In the genomic region with DNA sequence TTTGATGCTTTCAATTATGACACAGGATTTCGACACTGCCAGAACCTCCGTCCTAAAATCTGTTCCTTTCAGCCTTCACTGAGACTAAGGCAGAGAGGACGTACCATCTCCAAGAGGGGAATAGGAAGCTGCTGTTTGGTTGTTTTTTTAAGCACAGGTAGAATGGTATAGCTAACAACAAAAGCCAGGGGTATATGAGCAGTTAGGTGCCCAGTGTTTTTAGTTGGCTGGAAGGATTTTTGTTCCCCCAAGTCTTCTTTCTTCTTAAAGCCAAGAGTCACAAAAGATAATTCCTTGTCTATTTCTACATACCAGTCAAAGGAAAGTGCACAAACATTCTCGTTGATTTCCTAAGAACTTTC, we compare ENCODE assay signal across 9 mouse cellular contexts.
DNase-seq lines count a peak whose midpoint lies in the region; ATAC-seq and TF ChIP-seq lines count a peak whose summit lies in the region.
"Had no signal": no experiment of that assay in that cellular context is flagged by ENCODE, and none has a peak within 500 bp of the region (broad histone marks: within the 10 kb centered on the region; RNA-seq: fewer than 3 reads in every experiment).

No protein-coding gene starts in this region.

- no peak for ATAC-seq in kidney, postnatal 0 days (replicated peaks; ENCODE audit: low FRiP score, low read depth)
- ATAC-seq in forebrain, embryonic 12.5 days (ENCODE audit: low FRiP score) = no peak
- ATAC-seq in limb, embryonic 13.5 days (ENCODE audit: low FRiP score, low read depth) = no peak
- ATAC-seq in neural tube, embryonic 15.5 days (ENCODE audit: low FRiP score) = no peak

- H3K27ac ChIP-seq in kidney, postnatal 0 days = peak overlapping the region; percentile 91; the same call in 1 of the 2 replicates
- H3K27ac ChIP-seq in forebrain, embryonic 12.5 days = peak overlapping the region; percentile 94
- peak overlapping the region; percentile 96; the same call in 1 of the 2 replicates for H3K27ac ChIP-seq in limb, embryonic 13.5 days
- H3K27ac ChIP-seq in neural tube, embryonic 15.5 days (replicated peaks) = peak overlapping the region; percentile 63; the same call in 1 of the 2 replicates

- H3K9me3 ChIP-seq in kidney, postnatal 0 days (replicated peaks; ENCODE audit: low read length) = no peaks in the 10 kb centered on the region
- H3K9me3 ChIP-seq in forebrain, embryonic 12.5 days = no peaks in the 10 kb centered on the region
- no peaks in the 10 kb centered on the region for H3K9me3 ChIP-seq in limb, embryonic 13.5 days
- H3K9me3 ChIP-seq in neural tube, embryonic 15.5 days (replicated peaks) = no peaks in the 10 kb centered on the region

- peaks cover 29% of the 10 kb centered on the region for H3K4me1 ChIP-seq in kidney, postnatal 0 days (replicated peaks; ENCODE audit: insufficient read depth, low read length)
- H3K4me1 ChIP-seq in forebrain, embryonic 12.5 days = peaks cover 81% of the 10 kb centered on the region
- H3K4me1 ChIP-seq in limb, embryonic 13.5 days = peaks cover 64% of the 10 kb centered on the region
- peaks cover 83% of the 10 kb centered on the region for H3K4me1 ChIP-seq in neural tube, embryonic 15.5 days

- 43% methylated on average over 4 of the region's 4 CpGs for WGBS in kidney, postnatal 0 days
- 8% methylated on average over 4 of the region's 4 CpGs for WGBS in forebrain, embryonic 12.5 days
- 33% methylated on average over 4 of the region's 4 CpGs for WGBS in limb, embryonic 13.5 days
- 21% methylated on average over 4 of the region's 4 CpGs for WGBS in neural tube, embryonic 15.5 days

- peak overlapping the region; percentile 84 for H3K4me3 ChIP-seq in kidney, postnatal 0 days (replicated peaks; ENCODE audit: low read depth, low read length)
- peak overlapping the region; percentile 84 for H3K4me3 ChIP-seq in forebrain, embryonic 12.5 days (replicated peaks)
- H3K4me3 ChIP-seq in limb, embryonic 13.5 days = peak overlapping the region; percentile 74
- H3K4me3 ChIP-seq in neural tube, embryonic 15.5 days (replicated peaks) = peak overlapping the region; percentile 70

- TF ChIP-seq CTCF in kidney, postnatal 0 days (IDR thresholded peaks at IDR 0.05; ENCODE audit: low read depth) = no peak

- H3K4me2 ChIP-seq in kidney, postnatal 0 days (ENCODE audit: low read length) = peak overlapping the region; percentile 80
- peak overlapping the region; percentile 75 for H3K4me2 ChIP-seq in forebrain, embryonic 12.5 days
- H3K4me2 ChIP-seq in limb, embryonic 13.5 days (replicated peaks) = peak overlapping the region; percentile 77
- H3K4me2 ChIP-seq in neural tube, embryonic 15.5 days = peak overlapping the region; percentile 97

- no peaks in the 10 kb centered on the region for H3K27me3 ChIP-seq in kidney, postnatal 0 days (ENCODE audit: insufficient read depth, low read length)
- peaks cover 35% of the 10 kb centered on the region for H3K27me3 ChIP-seq in forebrain, embryonic 12.5 days
- peaks cover 7% of the 10 kb centered on the region for H3K27me3 ChIP-seq in limb, embryonic 13.5 days
- no peaks in the 10 kb centered on the region for H3K27me3 ChIP-seq in neural tube, embryonic 15.5 days (replicated peaks)

- peak overlapping the region; percentile 79 for H3K9ac ChIP-seq in kidney, postnatal 0 days (ENCODE audit: low read depth, low read length)
- peak overlapping the region; percentile 91 for H3K9ac ChIP-seq in forebrain, embryonic 12.5 days
- peak overlapping the region; percentile 94 for H3K9ac ChIP-seq in limb, embryonic 13.5 days
- peak overlapping the region; percentile 77 for H3K9ac ChIP-seq in neural tube, embryonic 15.5 days (replicated peaks)

- no peak for DNase-seq in kidney, postnatal 0 days (ENCODE audit: low spot score)
- no peak for DNase-seq in kidney, adult 9 months
- no peak for DNase-seq in left cerebral cortex, adult 18-20 months (ENCODE audit: low spot score in 2 of 2)
- DNase-seq in frontal cortex, postnatal 10 days (ENCODE audit: low spot score in 2 of 2) = no peak
- no peak for DNase-seq in thymus, postnatal 25 days
- DNase-seq: heart, adult 11 months had no signal

- H3K36me3 ChIP-seq in kidney, postnatal 0 days (ENCODE audit: insufficient read depth, low read length) = no peaks in the 10 kb centered on the region
- H3K36me3 ChIP-seq in forebrain, embryonic 12.5 days (replicated peaks) = peaks cover 17% of the 10 kb centered on the region
- peaks cover 22% of the 10 kb centered on the region for H3K36me3 ChIP-seq in limb, embryonic 13.5 days
- H3K36me3 ChIP-seq in neural tube, embryonic 15.5 days = no peaks in the 10 kb centered on the region
